Mouse (Mus musculus): Measurements from ENCODE around the gene Xrcc6.

Xrcc6 gene

GRCm38 (mm10) chr15:82022535-82023088, 35.0 kb downstream of the Xrcc6 start:
- no peak for DNase-seq (ENCODE audit: low spot score)

- DNase-seq (ENCODE audit: low spot score) = no peak
These were observed 36.5 kb downstream of the Xrcc6 start for GRCm38 (mm10) chr15:82023965-82024635.

DNA sequence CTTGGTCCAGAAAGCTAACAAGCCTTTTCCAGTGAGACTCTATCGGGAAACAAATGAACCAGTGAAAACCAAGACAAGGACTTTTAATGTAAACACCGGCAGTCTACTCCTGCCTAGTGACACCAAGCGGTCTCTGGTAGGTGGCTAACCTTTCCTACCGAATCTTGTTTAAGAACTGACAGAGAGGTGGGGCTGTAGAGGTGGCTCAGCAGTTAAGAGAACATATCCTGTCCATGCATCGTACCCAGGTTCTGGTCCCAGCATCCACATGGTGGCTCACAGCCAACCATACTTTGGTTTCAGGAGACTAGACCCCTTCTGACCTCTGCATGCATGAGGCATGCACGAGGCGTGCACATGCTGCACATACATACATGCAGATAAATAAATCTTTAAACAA, 39.6 kb downstream of the Xrcc6 start:
- no peak for DNase-seq (ENCODE audit: low spot score)

DNA sequence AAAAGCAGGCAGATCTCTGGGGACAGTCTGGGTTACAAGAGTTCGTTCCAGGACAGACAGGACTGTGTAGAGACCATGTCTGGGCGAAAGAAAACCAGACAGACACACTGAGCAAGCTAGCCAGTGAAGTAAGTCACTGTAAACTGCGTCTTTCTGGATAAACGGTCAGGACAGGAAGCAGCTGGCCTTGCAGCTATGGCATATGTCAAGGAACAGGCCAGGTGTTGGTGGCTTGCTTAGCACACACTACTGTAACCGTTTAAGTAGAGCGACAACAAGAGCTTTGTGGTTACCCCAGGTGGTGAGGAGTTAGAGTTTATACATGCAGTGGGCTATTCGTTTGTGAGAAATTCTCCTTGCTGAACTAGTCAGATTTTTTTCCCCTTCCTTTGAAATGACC, 40.1 kb downstream of the Xrcc6 start:
- no peak for DNase-seq (ENCODE audit: low spot score)

DNA sequence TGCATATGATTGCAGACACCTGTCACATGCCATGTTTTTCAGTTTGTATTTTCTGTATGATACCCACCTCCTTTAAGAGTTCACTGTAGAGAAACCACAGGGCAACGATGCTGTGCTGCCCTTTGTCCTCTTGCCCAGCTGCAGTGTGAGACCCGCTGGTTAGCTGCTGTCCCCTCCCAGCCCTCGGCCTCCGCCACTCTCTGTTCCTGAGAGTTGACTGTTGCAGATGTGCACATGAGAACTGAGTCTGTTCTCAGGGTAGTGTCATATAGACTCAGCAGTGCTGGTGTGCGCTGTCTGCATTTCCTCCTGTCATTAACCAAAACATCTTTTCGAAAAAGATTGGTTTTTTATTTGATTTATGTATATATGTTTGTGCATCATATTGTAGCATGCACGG, 44.8 kb downstream of the Xrcc6 start:
- no peak for DNase-seq (ENCODE audit: low spot score)

DNA sequence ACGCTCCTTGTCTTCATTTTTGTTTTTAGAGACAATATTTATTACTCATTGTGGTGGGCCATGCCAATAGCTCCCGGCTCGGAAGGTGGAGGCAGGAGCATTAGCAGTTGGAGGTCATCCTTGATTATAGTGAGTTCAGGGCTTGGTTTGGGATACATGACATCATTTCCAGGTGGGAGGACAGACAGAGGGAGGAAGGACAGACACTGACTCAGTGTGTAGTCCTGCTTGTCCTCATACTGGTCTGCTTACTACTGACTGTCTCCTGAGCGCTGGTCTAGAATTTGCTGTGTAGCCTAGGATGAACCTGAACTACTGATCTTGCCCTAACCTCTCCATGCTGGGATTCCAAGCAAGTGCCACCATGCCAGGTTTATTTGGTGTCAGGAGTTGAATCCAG, 46.1 kb downstream of the Xrcc6 start, which contains the start of gene Desi1:
Desi1 (minus strand) TSS at position 101 of the 400 bp plus-strand sequence.
- DNase-seq (ENCODE audit: low spot score) = no peak

DNA sequence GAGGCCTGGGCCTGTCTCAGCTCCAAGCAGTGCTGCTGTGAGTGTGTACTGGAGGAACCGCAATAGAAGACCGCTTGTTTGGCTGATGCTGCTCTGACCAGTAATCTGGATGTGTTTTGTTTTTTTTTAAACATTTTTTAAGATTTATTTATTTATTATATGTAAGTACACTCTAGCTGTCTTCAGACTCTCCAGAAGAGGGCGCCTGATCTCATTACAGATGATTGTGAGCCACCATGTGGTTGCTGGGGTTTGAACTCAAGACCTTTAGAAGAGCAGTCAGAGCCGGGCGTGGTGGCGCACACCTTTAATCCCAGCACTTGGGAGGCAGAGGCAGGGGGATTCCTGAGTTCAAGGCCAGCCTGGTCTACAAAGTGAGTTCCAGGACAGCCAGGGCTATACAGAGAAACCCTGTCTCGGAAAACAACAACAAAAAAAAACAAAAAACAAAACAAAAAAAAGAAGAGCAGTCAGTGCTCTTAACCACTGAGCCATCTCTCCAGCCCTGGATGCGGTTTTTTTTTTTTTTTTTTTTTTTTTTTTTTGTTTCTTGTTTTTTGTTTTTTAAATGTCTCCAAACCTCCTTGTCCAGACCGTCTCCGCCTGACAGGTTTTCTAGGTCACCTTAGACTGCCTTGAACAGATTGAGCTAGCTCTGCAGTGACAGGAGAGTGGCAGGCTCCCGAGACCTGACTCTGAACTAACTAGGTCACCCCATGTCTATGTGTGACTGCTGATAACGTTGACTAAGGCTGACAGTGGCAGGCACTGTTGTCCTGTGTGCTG, 48.5 kb downstream of the Xrcc6 start:
- DNase-seq (ENCODE audit: low spot score) = no peak

GRCm38 (mm10) chr15:82040650-82041049, 53.0 kb downstream of the Xrcc6 start:
- no peak for DNase-seq (ENCODE audit: low spot score)

DNA sequence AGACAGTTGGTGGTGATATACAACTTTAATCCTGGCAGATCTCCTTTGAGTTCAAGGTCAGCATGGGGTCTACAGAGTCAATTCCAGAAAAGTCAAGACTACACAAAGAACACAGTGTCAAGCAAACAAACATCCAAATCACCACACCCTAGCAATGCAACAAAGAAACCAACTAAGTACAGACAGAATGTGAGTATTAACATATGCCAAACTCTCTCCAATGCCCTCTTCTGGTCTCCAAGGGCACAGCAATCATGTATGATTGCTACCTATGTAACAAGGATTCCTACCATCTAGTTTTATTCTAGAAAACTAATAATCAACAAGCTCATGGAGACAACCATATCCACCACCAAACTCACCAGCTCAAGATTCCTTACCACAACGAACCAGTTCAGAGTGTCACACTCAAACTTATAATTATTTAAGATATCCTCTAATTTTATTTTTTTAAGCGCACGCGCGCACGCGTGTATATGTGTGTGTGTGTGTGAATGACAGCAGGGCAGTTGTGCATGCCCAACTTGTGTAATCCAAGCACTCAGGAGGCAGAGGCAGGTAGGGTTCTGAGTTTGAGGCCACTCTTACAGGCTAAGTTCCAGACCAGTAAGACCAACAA, 56.6 kb downstream of the Xrcc6 start:
- DNase-seq (ENCODE audit: low spot score) = no peak

GRCm38 (mm10) chr15:82046246-82046891, 58.7 kb downstream of the Xrcc6 start:
- DNase-seq (ENCODE audit: low spot score) = no peak

DNA sequence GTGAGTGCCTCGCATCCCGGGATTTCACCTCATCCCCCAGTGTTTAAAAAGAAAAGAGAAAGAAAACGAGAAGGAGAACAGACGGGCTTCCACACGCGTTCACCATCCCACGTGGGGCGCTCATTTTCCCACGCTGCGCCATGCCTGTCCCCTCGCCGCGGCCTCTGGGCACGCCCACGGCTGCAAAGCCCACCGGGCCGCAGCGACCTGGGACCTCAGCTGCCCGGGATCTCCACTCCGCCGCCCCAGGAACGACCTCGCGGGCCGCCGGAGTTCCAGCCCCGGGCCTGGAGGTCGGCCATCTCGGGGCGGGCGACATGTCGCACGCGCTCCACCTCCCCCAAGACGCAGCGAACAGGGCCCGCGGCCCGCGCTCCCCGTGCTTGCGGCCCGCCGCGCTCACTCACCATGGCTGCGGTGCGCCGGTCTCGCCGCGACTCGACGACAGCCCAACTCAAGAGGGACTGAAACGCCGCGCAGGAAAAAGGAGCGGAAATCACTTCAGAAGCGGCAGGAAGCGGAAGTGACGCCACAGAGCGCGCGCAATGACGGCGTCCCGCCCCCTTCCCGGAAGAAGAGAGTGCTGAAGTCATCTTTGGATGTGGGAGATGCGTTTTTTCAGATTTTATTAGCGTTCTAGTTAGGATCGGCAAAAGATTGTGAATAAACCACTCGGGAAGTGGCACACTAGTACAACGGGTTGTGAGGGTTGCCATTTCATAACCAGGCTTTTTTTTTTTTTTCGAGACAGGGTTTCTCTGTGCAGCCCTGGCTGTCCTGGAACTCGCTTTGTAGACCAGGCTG, 59.6 kb downstream of the Xrcc6 start, which contains the start of gene Snu13:
Snu13 (minus strand) TSS at position 519 of the 804 bp plus-strand sequence.
- DNase-seq (ENCODE audit: low spot score) = peak; percentile 70

DNA sequence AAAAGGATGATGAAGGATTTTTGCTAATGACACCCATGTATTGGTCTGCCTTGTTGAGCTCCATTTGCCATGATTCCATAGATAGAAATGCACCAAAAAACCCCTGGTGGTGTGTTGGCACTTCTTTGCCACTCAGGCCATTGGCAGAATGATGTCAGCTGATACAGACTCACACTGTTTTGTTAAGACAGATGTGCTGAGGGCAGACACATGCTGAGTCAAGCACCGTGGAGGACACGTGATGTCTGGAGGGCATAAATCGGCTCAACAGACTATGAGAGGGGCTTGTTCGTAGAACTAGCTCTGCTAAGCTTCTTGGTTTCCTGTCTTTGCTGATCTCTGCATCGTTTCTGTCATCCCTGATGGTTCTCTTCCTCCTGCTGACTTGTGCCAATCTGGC, 64.9 kb downstream of the Xrcc6 start:
- DNase-seq (ENCODE audit: low spot score) = no peak

DNA sequence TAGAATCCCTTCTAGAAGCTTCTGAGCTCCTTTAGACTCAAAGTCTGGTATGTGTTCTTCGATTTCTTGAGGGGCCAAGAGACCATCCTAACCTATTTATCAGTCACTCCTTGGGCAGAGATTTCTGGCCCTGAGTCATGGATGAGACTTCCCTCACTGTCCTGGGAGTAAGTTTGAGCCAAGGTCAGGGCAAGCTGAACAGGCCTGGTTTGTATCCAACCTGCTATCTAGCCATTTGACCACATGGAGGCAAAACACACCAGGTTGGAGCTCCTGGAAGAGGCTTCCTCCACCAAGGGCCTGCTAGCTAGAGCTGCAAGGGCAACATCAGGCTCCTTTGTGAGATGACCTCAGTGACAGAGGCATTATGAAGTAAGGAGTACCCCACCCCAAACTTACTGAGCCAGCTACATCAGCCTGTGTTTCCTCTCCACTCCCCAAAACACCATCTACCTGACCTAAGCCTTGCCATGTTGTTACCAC, 71.1 kb downstream of the Xrcc6 start, which contains the start of gene 4930407I10Rik:
4930407I10Rik (plus strand) TSS at position 433 of the 483 bp plus-strand sequence.
- no peak for DNase-seq (ENCODE audit: low spot score)

- DNase-seq (ENCODE audit: low spot score) = no peak
These were observed 76.3 kb downstream of the Xrcc6 start for GRCm38 (mm10) chr15:82063909-82064308.

DNA sequence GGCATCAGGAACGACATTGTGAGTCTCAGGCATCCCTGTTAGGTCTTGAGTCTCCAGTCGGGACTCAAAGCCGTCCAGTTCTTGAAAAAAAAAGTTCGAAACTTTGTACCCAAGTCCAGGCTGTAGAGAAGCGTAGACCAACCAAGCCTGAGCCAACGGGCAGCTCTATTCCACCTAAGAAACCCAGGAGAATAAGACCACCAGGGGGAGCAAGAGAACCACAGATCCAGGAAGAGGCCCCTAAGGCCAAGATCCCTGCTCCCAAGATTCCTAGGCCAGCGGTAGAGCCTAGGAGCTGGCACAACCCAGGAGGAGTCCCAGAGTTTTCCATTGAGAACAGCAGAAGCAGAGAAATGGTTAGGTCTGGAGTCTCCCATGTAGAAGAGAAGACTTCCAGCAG, 77.9 kb downstream of the Xrcc6 start:
- DNase-seq (ENCODE audit: low spot score) = peak; percentile 43

DNA sequence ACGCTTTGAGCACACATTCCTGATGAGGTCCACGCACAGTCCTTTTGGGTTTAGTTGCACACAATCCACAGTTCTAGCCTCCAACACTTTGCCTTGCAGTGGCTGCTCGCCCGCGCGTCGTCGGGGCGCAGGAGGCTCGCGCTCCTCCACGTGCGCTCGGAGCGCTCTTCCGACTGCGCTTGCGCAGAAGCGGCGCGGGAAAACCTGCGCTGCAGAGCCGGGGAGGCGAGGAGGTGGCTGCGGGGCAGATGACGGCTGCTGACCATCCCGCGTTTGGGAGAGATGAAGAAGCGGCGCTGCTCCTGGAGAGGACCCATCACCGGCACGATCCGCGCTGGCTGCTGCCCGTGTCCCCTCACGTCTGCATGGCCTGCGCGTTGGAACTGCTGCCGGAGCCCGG, 82.3 kb downstream of the Xrcc6 start, which contains the start of gene Mei1:
Mei1 (plus strand) TSS at position 99 of the 400 bp plus-strand sequence.
- no peak for DNase-seq (ENCODE audit: low spot score)

DNA sequence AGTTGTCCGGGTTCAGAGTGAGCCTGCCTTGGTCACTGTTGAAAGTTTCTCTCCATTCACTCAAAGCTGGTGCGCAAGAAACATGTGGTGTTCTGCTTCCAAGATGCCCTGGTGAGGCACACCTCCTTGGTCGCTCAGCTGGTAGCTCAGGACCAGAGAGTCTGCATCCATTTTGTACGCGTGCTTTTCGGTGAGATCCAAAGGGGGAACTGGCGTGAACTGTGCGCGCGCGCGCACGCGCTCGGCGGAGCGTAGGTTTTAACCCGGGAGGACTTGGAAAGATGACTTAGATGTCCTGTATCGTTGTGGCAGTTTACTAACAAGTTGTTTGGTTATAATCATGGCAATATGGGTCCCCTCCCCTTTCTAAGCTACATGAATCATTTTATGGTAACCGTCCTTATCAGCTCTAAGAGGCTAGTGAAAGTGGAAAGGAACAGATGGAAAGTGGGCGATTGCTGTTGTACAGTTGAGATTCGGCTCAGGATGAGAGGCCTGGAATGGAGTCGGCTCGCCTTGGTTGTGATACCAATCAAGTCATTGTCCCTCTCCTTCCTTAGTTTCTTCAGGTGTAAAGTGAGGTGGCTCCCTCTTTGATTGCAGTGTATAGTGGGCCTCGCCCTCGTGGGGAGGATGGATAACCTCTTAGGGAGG, 84.3 kb downstream of the Xrcc6 start:
- no peak for DNase-seq (ENCODE audit: low spot score)

- DNase-seq (ENCODE audit: low spot score) = no peak
These were observed 85.9 kb downstream of the Xrcc6 start for GRCm38 (mm10) chr15:82073490-82073889.

- no peak for DNase-seq (ENCODE audit: low spot score)
These were observed 92.2 kb downstream of the Xrcc6 start for GRCm38 (mm10) chr15:82079883-82080282.

- no peak for DNase-seq (ENCODE audit: low spot score)
These were observed 93.5 kb downstream of the Xrcc6 start for GRCm38 (mm10) chr15:82081161-82081560.

Measured in ovary, postnatal 10 days (tissue).